Mouse (Mus musculus) layer of hippocampus, adult 8-10 months (tissue): Measurements from ENCODE around the gene Fuk. TPM values are rescaled to one million over a fixed set of nuclear protein-coding genes. Genes with fewer than 3 reads are reported as not detected.
"Not testable (repeated sequence)": the region's sequence is repeated elsewhere in the genome, so short reads cannot be mapped to it uniquely, and the experiment has no call there.

ENCODE experiments used
- DNase-seq, 2 experiments: peaks; one replicate each; pipeline ENCODE4 v3.0.0; 2022; ENCODE audit warnings: low spot score in 2 of 2
- total RNA-seq, 4 experiments: library from RNA; stranded (reverse); gene quantifications; 2 replicates each; pipeline ENCODE4 v1.2.4; 2022

Fuk gene
- total RNA-seq, result 10 to 100 TPM; 20.7 to 26.7 (median 24.4) TPM

DNA sequence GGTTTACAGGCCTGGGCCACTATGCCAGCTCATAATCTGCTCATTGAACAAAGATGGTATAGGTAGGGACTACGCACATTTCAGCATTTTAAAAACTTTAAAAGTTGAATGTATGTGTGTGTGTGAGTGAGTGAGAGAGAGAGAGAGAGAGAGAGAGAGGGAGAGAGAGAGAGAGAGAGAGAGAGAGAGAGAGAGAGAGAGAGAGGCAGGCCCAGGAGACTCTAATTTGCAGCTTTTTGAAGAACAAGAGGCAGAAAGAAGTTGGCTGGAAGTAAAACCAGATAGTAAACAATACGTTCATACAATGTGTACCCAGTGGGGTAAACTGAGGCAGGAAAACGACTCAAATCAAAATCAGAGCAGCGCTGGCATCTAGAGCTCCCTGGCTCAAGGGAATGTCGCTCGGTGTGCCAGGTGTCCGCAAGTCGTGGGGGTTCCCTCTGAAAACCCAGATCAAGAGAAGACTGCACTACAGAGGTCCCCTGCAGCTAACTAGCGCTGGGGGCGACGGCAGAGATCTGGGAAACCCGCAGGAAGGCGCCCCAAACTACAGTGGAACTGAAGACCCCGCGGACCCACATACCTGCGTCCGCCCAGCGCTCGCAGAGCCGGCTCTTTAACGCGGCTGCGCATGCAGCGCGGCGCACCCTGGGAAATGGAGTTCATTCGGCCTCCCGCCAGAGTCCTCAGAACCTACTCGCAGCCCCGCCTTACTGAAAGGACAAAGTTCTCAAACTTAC, at the start of gene Fuk:
Gene Fuk (minus strand): TSS at position 650 of the 740 bp plus-strand sequence.
- DNase-seq, result peak; percentile 60 to 82

DNA sequence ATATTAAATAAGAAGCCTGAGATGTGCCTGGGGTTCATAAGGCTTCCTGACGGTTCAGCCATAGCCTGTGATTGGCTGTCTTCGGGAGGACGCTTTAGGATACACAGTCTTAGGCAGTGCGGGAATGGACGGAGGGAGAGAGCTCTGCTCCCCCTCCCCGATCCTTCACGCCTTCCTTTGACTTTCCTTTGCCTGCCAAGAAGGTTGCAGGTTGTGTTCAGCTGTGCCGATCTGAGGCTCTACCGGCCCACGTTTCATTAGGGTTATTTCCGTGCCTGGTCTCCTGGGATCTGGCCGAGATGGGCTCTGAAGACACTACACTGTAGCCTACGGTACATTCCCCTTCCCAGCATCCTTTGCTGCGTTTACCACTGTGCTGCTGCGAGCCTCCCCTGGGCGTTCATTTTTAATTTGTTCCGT, 47.8 kb upstream of the Fuk start:
- no peak for DNase-seq

DNA sequence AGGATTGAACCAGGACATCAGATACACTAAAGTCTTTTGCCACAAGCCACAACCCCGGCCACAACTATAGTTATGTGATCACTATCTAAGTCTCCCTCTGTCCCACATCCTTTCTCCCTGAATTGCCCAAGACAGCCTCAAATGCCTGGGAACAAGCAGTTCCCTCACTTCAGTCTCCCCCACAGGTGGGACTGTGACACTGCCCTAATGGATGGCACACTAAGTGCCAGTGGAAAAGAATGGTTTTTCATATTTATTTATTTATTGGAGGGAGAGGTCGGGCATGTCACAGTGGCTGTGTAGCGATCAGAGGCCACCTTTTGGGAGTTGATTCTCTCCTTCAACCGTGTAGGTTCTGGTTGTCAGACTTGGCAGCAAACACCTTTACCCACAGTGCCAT, 43.4 kb upstream of the Fuk start:
- no peak for DNase-seq

DNA sequence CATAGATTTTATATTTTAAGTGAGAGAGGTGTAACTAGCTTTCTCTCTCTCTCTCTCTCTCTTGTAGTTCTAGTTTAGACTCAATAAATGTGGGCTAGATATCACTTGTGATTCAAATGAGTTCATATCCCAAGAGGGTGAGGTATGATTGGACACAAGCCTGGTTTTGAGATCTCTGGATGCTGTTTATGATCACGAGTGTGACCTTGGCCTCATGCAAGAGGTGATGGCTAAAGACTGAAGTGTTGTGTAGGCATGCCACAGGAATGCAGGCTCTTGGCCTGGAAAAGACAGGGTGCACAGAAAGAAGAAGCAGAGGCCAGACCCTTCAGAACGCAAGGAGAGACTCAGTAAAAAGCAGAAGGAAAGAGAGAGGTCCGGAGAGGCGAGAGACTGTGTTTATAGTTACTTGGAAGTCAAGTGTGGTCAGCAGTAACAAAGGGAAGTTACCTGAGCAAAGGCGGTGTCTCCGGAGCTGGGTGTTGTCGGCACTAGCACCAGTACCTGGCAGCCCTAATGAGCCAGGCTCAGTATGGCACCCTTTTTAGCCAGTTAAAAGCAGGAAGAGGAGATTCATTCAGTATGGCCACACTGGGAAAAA, 42.1 kb upstream of the Fuk start:
- no peak for DNase-seq

DNA sequence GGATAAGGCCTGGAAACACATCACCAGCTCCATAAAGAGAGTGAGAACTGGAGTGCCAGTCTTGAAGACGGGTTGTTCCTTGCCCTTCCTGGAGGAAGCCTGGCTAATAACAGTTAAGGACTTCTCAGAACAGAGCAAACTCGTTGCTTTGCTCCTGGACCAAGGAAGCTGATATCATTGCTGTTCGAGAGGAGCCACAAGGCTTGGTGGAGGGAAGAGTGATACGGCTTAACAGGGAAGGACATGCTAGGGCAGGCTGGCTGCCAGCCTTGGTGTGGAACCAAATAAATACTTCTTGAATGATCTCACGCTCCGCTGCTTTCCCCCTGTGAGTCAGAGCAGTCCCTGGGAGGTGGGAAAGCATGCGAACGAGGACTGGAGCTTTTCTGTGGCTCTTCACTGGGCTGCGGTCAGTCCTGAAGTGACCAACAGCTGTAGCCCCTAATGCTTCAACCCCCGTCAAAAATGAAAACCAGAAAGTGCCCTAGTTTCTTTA, 39.2 kb upstream of the Fuk start:
- no peak for DNase-seq

DNA sequence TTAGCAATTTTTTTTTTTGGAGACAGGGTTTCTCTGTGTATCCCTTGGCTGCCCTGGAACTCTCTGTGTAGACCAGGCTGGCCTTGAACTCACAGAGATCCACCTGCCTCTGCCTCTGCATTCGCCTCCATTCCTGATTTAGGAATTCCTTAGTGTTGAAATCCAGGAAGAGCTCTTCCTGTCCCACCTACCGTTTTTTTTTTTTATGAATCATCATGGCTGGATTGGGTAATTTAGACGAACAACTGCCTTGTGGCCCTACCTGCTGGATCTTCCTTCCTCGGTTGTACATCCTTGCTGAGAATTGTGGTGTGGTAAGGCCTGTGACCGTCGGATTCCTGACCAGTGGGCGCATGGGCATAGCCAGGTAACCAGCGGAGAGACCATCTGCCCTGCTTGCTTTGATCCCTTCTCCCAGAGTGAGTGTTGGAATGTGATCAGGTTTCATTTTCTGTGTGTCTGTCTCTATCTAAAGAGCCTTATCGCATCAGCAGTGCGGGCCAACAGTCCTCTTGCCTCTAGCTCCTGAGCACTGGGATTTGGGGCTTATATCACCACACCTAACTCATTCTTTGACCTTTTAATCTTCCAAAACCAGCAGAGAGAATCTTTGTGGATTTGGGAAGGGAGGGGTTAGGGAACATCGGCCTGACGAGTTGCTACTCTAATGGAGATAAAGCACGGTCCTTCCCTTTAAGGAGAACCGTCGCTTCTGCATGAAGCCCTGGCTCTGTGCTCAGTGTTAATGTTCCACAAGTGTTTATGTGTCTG, 38.6 kb upstream of the Fuk start:
- no peak for DNase-seq

DNA sequence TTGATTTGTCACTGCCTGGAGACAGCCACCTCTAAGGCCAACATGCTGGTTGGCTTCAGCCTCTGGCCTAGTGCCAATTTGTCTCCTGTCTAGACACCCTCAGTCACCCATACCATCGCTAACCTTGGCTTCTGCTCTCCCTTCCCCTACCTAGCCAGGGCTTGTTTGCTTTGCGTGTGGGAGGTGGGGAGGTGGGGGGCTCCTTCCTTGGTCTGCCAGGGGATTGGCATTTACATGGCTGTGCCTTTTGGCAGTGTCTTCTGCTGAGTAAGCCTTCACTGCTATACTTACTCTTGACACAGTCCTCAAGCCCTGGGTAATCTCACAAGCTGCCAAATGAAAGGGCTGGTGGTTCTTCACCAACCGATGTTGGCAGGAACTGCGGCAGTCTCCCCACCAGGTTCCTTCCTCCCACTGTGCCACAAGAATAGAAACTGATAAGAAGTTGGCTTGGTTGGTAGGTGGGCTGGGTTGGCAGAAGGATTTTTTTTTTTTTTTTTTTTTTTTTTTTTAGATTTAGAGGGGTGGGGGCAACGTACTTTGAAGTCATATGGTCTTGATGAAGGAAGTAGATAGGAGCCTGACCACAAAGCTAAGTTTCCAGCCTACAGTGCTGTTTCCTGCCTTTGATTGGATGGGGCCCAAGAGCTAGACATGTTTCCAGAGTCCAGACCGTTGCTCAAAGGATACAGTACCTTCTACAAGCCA, 36.7 kb upstream of the Fuk start:
- peak; percentile 58 to 77 for DNase-seq

DNA sequence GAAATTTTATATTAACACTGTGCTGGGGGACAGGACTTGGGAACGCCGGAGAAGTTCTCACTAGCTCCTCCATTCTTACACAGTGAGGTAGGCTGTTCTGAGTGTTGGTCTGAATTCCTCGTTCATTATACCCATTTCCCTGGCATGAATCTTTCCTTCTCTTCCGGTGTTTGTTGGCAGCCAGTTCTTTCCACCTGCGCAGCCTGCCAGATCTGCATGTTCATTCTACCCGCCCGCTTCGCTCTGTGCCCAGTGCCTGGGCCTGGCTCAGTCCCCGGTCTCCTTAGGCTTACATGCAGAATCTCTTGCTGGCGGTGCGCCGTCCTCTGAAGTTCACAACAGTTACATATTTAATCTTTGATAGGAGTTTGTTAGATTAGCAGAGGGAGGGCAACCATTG, 33.9 kb upstream of the Fuk start:
- peak in 1 of 2 experiments; percentile 51 for DNase-seq

DNA sequence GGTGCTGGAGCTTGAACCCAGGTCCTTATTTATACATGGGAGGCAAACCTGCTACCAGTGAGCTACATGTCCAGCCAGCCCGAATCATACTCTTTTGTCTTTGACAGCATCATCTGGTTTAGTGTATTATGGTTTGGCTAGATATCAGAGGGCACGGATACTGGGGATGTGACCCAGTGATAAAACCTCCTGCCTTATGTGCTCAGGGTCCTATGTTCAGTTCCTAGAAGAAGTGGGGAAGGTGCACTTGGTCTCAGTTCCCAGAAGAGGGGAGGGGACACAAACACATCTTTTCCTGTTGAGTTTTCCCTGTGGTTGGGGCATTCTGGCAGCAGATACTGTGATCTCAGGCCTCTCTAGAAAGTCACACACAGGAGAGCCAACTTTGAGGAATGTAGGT, 31.0 kb upstream of the Fuk start:
- no peak for DNase-seq

DNA sequence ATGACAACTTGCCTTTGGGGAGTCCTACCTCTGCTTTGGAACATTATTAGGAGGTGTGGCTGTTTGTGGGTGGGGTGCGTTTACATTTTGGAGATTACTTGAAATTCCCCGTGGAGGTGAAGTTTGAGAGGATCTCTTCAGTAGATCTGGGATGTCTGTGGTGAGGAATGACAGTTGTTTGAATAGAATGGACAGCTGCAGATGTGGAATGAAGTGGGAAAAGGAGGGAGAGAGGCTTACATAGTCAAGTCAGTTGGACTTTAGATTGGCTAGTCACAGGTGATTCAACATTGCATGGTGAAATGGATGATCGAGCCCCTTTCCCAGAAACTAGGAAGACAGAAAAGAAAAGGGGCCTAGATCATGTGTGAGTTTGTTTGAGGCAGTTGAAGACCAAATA, 30.2 kb upstream of the Fuk start:
- no peak for DNase-seq

DNA sequence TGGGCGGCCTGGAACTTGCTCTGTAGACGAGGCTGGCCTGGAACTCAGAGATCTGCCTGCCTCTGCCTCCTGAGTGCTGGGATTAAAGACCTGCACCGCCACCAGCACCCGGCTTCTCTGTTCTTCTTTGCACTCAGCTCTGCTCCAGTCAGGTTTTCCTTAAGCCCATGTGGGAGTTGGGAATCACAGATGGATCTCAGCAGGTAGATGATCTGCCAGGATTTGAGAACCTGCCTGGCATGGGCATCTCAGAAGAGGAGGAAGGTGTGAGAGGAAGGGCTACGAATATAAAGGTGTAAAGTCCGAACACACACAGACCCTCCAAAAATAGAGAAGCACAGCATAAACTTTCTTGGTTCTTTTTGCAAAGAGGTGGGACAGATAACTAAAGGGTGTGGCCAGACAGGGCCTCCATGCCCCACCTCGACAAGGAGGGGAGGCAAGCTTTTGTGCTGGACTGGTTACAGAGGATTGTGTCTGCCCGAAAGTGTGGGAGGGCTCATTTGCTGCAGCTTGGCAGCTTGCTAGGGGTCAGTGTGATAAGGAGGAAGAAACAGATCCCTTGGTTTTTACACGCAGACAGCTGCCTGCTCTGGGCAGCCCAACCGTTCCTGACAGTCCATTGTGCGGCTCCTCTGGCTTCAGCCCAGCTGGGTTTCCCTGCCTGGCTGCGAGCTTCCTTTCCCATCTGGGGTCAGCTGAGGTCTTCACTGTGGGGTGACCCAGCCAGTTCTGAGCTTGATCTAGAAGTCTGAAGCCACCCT, 29.1 kb upstream of the Fuk start:
- no peak for DNase-seq

DNA sequence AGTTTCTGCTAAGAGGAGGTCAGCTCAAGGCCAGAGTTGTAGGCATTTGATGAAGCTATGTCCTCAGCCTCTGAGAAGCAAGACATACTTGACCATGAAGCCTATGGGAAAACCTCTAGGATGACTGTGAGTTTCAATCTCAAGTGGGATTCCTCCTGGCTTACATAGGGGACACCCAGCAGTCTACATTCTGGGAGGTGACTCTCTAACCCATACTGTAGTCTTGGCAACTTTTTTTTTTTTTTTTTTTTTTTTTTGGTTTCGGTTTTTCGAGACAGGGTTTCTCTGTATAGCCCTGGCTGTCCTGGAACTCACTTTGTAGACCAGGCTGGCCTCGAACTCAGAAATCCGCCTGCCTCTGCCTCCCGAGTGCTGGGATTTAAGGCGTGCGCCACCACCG, 27.4 kb upstream of the Fuk start:
- not testable (repeated sequence) for DNase-seq

DNA sequence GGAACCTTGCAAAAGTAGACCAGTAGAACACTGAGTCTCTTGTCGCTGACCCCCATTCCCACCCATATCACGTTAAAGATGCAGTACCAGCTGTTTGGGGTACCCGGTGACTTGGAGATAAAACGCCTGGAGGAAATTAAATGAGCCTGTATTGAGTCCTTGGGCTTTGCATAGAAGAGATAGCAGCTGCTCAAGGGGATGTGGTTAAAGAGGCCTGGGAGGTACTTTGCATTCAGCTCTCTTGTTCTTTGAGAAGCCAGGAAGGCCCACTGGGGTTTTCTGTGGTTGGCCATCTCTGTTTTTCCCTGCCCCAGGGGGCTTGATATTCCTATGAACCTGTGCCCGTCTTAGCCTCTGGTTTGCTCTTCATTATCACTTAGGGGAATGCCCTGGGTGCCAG, 26.8 kb upstream of the Fuk start:
- DNase-seq, result no peak

DNA sequence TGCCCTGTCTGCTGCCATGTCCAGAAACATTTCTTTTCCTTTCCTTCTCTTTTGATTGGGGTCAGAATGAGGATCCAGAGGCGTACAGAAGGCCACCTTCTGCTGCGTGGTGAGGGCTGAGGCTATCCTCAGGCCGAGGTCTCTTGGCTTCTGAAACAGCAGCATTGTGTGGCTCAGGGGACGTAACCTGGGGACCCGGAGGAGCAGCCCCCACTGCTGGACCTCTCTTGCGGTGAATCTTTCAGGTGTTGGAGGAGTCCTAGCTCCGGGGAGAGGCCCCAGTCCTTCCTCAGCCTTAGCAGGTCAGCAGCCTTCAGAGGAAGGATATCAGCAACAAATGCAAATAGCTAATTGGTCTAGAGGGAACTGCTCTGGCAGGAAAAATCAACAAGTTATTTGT, 26.1 kb upstream of the Fuk start:
- no peak for DNase-seq

DNA sequence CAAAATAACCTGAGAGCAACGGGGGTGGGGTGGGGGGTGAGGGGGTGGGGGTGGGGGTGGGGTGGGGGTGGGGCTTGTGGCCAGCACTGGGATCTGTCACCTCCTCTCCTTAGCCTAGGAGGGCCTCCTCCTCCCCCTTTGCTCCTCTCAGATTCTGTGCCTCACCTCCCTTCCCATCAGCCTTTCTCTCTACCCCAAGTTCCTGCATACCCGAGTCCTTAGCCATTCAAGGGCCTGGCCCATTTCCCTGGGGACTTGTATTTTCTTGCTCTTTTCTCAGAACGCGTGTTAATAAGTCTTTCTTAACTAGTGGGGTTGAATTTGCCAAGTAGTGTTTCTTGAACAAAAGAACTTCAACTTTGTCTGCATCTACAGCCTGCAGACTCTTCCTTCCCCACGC, 24.4 kb upstream of the Fuk start:
- DNase-seq, result no peak

DNA sequence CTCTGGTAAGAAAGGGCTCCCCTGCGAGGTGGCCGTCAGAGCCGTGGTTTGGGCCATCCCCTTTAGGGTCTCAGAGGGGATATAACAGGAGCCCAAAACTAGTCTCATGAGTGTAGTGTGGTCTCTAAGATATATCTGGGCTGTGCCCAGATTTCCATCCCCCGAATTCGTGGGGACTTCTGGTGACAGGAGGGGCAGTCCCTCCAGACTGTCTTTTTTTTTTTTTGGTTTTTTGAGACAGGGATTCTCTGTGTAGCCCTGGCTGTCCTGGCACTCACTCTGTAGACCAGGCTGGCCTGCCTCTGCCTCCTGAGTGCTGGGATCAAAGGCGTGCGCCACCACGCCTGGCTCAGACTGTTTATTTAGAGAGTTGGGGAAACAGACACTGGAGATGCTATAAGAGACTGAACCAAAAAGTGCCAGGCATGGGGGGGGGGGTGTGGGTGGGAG, 23.4 kb upstream of the Fuk start:
- no peak for DNase-seq

DNA sequence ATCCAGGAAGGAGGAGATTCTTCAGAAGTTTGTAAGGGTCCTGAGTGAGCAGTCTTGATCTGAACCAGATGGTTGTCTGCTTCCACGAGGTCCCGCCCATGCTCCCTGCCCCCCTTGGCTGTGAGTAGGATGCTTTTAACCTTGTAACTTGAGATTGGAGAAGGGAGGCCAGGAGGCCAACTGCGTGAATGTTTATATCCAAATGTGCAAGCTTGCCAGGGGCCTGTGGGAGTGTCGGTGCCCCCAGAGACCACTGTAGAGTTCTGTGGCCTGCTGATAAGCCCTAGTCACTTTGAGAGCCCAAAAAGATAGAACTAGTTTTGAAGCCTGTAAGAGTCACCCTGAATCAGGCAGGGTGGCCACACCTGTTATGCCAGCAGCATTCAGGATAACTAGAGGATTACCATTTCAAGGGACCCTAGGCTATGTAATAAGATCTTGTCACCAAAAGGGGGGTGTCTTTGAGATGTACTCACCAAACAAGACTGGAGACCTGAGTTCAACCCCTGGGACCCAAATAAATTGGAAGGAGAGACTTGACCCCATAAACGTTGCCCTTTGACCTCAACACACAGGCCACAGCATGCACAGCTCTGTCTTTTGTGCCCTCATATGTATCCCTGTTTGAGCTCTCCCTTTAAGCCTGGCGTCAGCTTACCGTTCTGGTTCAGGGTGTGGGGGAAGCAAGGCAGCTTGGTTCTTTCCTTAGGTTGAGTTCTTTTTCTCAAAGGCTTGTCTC, 19.4 kb upstream of the Fuk start:
- no peak for DNase-seq

DNA sequence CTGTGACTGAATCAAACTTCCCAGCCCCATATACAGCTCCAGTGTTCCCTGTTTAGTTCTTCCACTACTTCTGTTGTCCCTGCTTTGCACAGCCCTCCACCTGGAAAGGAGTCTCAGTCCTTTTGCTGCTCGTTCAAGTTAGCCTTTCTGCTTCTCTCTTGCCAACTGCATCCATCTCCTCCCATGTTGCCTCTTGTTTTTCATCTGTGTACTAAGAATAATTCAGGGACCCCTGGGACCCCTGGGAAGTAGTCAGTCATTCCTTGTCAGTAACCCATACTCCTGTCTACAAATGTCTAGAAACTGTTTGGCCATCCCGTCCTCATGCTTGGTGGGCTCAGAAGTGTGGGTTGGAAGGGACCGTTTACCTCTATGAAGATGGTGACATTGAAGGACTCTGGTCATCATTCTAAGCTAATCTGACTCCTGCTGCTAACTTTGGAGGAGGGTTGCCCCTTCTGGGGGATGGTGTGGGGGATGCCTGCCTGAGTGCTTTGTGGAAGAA, 18.5 kb upstream of the Fuk start:
- no peak for DNase-seq

DNA sequence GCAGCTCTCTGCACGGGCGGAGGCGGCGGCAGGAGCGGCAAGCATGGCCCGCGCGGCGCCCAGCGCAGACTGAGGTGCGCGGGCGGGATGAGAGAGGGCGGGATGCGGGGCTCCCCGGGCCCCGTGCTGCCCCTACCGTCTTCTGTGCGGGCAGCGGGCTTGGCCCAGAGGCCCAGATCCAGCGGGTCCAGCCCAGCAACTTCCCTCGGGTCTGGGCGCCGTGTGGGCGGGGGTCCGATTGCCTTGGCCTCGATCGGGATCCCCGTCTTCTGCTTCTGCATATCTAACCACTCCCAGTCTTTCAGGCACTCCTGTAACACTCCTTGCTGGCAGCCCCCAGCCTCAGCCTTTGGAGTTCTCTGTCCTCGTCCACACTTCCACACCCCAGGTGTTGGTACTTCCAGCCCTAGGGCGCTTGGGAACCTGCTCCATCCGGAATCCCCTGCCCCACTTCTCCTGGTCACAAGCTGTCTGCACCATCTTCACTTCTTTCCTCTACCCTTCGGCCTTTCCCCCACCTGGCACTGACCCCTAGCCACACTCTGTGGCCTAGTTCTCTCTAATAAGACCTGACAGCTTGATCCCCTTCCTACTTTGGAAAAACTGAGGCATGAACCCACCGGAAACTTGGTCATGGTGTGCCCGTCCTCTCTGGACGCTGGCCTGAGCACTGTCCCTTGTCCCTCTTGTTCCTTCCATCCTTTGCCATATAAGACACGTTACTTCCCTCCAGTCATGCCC, 17.9 kb upstream of the Fuk start:
- DNase-seq, result peak in 1 of 2 experiments; percentile 45
